Mouse (Mus musculus) CH12.LX (cell line): ENCODE data around the gene Tjp3.

ENCODE experiments used
- CTCF ChIP-seq, 2 experiments: IDR thresholded peaks in 1 of 2; conservative IDR thresholded peaks in 1 of 2; 2 replicates each; pipeline ENCODE4 v1.5.1; 2011 to 2012; ENCODE audit warnings: low read depth in 2 of 2, low read length in 2 of 2, improper control_type of control experiment in 1 of 2, inconsistent platforms in 1 of 2, mild to moderate bottlenecking in 1 of 2, moderate library complexity in 1 of 2
- E2F4 ChIP-seq: IDR thresholded peaks from 2 replicates; pipeline ENCODE4 v1.6.1; 2011; ENCODE audit warnings: low read depth, low read length, improper control_type of control experiment; ENCODE audit not compliant: insufficient replicate concordance
- ELF1 ChIP-seq: IDR thresholded peaks from 2 replicates; pipeline ENCODE4 v1.6.1; 2014; ENCODE audit warnings: low read depth, mild to moderate bottlenecking, inconsistent platforms, low read length, improper control_type of control experiment
- MAFK ChIP-seq: IDR thresholded peaks from 2 replicates; pipeline ENCODE4 v1.6.1; 2011; ENCODE audit warnings: low read length, improper control_type of control experiment; ENCODE audit not compliant: insufficient replicate concordance
- MEF2A ChIP-seq: IDR thresholded peaks from 2 replicates; pipeline ENCODE4 v1.6.1; 2014; ENCODE audit warnings: low read depth, mild to moderate bottlenecking, inconsistent platforms, low read length, improper control_type of control experiment, borderline replicate concordance
- UBTF ChIP-seq: IDR thresholded peaks from 2 replicates; pipeline ENCODE4 v1.6.1; 2012; ENCODE audit warnings: low read depth, mild to moderate bottlenecking, inconsistent platforms, low read length, improper control_type of control experiment, moderate library complexity
- ZKSCAN1 ChIP-seq: IDR thresholded peaks from 2 replicates; pipeline ENCODE4 v1.6.1; 2012; ENCODE audit warnings: low read depth, inconsistent platforms, low read length, improper control_type of control experiment, borderline replicate concordance

DNA sequence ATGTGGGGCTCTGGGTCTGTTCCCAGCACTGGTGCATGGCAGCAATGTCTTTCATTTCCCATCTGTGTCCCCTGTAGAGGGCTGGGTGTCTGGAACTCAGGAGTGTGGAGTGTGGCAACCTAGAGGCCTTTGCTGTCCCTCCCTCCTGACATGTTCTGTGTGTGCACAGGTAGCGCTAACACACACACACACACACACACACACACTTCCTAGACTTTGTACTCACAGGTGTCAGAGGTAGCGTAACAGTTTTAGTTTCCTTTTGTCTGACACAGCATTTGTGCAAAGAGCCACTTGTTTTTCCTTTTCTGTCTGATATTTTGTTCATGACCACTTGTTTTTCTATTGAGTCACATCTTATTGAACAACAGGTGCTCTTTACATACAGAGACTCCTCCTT is 43.6 kb downstream of the Tjp3 start:
- TF ChIP-seq ZKSCAN1 (no peak), CTCF (conservative IDR thresholded peaks at IDR 0.05 in 1 of 2, IDR thresholded peaks at IDR 0.05 in 1 of 2; ENCODE audit: low read depth in 2 of 2, low read length in 2 of 2) (no peak), UBTF (no peak), MAFK (no peak), E2F4 (no peak), MEF2A (no peak), ELF1 (no peak)
